Mouse (Mus musculus) neural tube, embryonic 12.5 days (tissue): Measurements from ENCODE around the gene Sgf29. TPM values are rescaled to one million over a fixed set of nuclear protein-coding genes. Genes with fewer than 3 reads are reported as not detected.
"Not testable (repeated sequence)": the region's sequence is repeated elsewhere in the genome, so short reads cannot be mapped to it uniquely, and the experiment has no call there.

Source experiments
- ATAC-seq: fragments of 200-750 bp; cut with Nextera tagmentation; 2 replicates; pipeline ENCODE4 v1.8.0; 2017; ENCODE audit warnings: low read depth, mild to moderate bottlenecking, moderate TSS enrichment, moderate library complexity; ENCODE audit not compliant: low FRiP score
- H3K27ac ChIP-seq: fragments of 300-500 bp; sonication (generic); 2 replicates; pipeline ENCODE4 v1.5.1; 2016
- H3K27me3 ChIP-seq: fragments of 300-500 bp; sonication (generic); replicated peaks from 2 replicates; pipeline ENCODE4 v1.6.1; 2016; ENCODE audit warnings: mild to moderate bottlenecking
- H3K36me3 ChIP-seq: fragments of 300-500 bp; sonication (generic); 2 replicates; pipeline ENCODE4 v1.6.1; 2016; ENCODE audit warnings: mild to moderate bottlenecking
- H3K4me1 ChIP-seq: fragments of 300-500 bp; sonication (generic); 2 replicates; pipeline ENCODE4 v1.6.1; 2016
- H3K4me2 ChIP-seq: fragments of 300-500 bp; sonication (generic); replicated peaks from 2 replicates; pipeline ENCODE4 v1.6.1; 2016; ENCODE audit warnings: mild to moderate bottlenecking
- H3K4me3 ChIP-seq: fragments of 300-500 bp; sonication (generic); 2 replicates; pipeline ENCODE4 v1.5.1; 2016
- H3K9ac ChIP-seq: fragments of 300-500 bp; sonication (generic); 2 replicates; pipeline ENCODE4 v1.6.1; 2016; ENCODE audit warnings: mild to moderate bottlenecking
- H3K9me3 ChIP-seq: fragments of 300-500 bp; sonication (generic); 2 replicates; pipeline ENCODE4 v1.6.1; 2016; ENCODE audit warnings: mild to moderate bottlenecking
- WGBS: fragments of 180-500 bp; shearing (Covaris S2); methylation state at CpG from one replicate; pipeline ENCODE4 v1.1.7; 2016; 5-methylcytosine and 5-hydroxymethylcytosine counted together
- polyA plus RNA-seq: library from polyadenylated mRNA; unstranded; fragments of >200 nt; fragmentation: Nextera tagmentation; extraction: Ambion mirVana; gene quantifications from 2 replicates; pipeline ENCODE4 v1.2.1, GENCODE M21; 2016

The Sgf29 gene
- polyA plus RNA-seq, 1 experiment from 2014 or later: 53.2 TPM

- Histone ChIP-seq H3K4me3 (no peak overlapping the region), H3K4me2 (no peak overlapping the region), H3K9ac (no peak overlapping the region), H3K36me3 (no peaks in the 10 kb centered on the region), H3K4me1 (0 out of 2 replicates have a peak, but pooled peaks cover 4% of the 10 kb centered on the region), H3K27ac (no peak overlapping the region), H3K27me3 (no peaks in the 10 kb centered on the region), H3K9me3 (no peaks in the 10 kb centered on the region)
- 77% methylated on average over 16 of the region's 16 CpGs for WGBS
- ATAC-seq: no peak
Measured at GRCm38 (mm10) chr7:126624774-126625173, 24.3 kb upstream of the Sgf29 start.

GRCm38 (mm10) chr7:126625369-126625768 is 23.7 kb upstream of the Sgf29 start:
- WGBS: 51% methylated on average over 6 of the region's 6 CpGs
- ATAC-seq: no peak
- Histone ChIP-seq H3K27ac (no peak overlapping the region), H3K9me3 (no peaks in the 10 kb centered on the region), H3K27me3 (no peaks in the 10 kb centered on the region), H3K36me3 (no peaks in the 10 kb centered on the region), H3K4me3 (no peak overlapping the region), H3K9ac (no peak overlapping the region), H3K4me1 (0 out of 2 replicates have a peak, but pooled peaks cover 4% of the 10 kb centered on the region), H3K4me2 (no peak overlapping the region)

GRCm38 (mm10) chr7:126625807-126626600 is 23.1 kb upstream of the Sgf29 start:
- H3K4me3 ChIP-seq: no peak overlapping the region
- no peak overlapping the region for H3K4me2 ChIP-seq
- no peak overlapping the region for H3K9ac ChIP-seq
- 0 out of 2 replicates have a peak, but pooled peaks cover 4% of the 10 kb centered on the region for H3K4me1 ChIP-seq
- ATAC-seq: no peak
- H3K27me3 ChIP-seq: no peaks in the 10 kb centered on the region
- no peaks in the 10 kb centered on the region for H3K36me3 ChIP-seq
- no peak overlapping the region for H3K27ac ChIP-seq
- H3K9me3 ChIP-seq: no peaks in the 10 kb centered on the region
- WGBS: 79% methylated on average over 3 of the region's 3 CpGs

- ATAC-seq: no peak
- no peaks in the 10 kb centered on the region for H3K27me3 ChIP-seq
- no peak overlapping the region for H3K9ac ChIP-seq
- no peak overlapping the region for H3K27ac ChIP-seq
- H3K4me1 ChIP-seq: 0 out of 2 replicates have a peak, but pooled peaks cover 1% of the 10 kb centered on the region
- no peak overlapping the region for H3K4me2 ChIP-seq
- no peak overlapping the region for H3K4me3 ChIP-seq
- no peaks in the 10 kb centered on the region for H3K9me3 ChIP-seq
- H3K36me3 ChIP-seq: no peaks in the 10 kb centered on the region
- WGBS: 70% methylated on average over 6 of the region's 6 CpGs
Measured at GRCm38 (mm10) chr7:126628111-126628510, 21.0 kb upstream of the Sgf29 start.

GRCm38 (mm10) chr7:126629915-126630314 is 19.2 kb upstream of the Sgf29 start:
- no peak overlapping the region for H3K27ac ChIP-seq
- H3K27me3 ChIP-seq: 0 out of 2 replicates have a peak, but pooled peaks cover 4% of the 10 kb centered on the region
- no peaks in the 10 kb centered on the region for H3K4me1 ChIP-seq
- ATAC-seq: no peak
- no peak overlapping the region for H3K4me3 ChIP-seq
- no peaks in the 10 kb centered on the region for H3K36me3 ChIP-seq
- H3K4me2 ChIP-seq: no peak overlapping the region
- H3K9me3 ChIP-seq: no peaks in the 10 kb centered on the region
- no peak overlapping the region for H3K9ac ChIP-seq
- 20% methylated on average over 3 of the region's 3 CpGs for WGBS

GRCm38 (mm10) chr7:126630824-126631518 is 18.1 kb upstream of the Sgf29 start, which contains the start of gene Nupr1:
Nupr1 (minus strand) TSS chr7:126630861.
- Histone ChIP-seq H3K27me3 (0 out of 2 replicates have a peak, but pooled peaks cover 4% of the 10 kb centered on the region), H3K9ac (no peak within 1 kb of the TSS), H3K4me2 (no peak within 1 kb of the TSS), H3K9me3 (no peaks in the 10 kb centered on the region), H3K36me3 (no peaks in the 10 kb centered on the region), H3K27ac (no peak within 1 kb of the TSS), H3K4me1 (no peaks in the 10 kb centered on the region), H3K4me3 (no peak within 1 kb of the TSS)
- no peak for ATAC-seq
- WGBS: 95% methylated on average over 4 of the region's 4 CpGs

- no peak for ATAC-seq
- no peak overlapping the region for H3K27ac ChIP-seq
- no peak overlapping the region for H3K4me2 ChIP-seq
- H3K27me3 ChIP-seq: 0 out of 2 replicates have a peak, but pooled peaks cover 4% of the 10 kb centered on the region
- H3K4me3 ChIP-seq: no peak overlapping the region
- H3K36me3 ChIP-seq: no peaks in the 10 kb centered on the region
- H3K4me1 ChIP-seq: no peaks in the 10 kb centered on the region
- no peak overlapping the region for H3K9ac ChIP-seq
- 86% methylated on average over 2 of the region's 2 CpGs for WGBS
- no peaks in the 10 kb centered on the region for H3K9me3 ChIP-seq
Measured at GRCm38 (mm10) chr7:126632478-126632877, 16.6 kb upstream of the Sgf29 start.

- no peak overlapping the region for H3K27ac ChIP-seq
- no peaks in the 10 kb centered on the region for H3K36me3 ChIP-seq
- no peak for ATAC-seq
- H3K4me3 ChIP-seq: no peak overlapping the region
- no peak overlapping the region for H3K9ac ChIP-seq
- H3K27me3 ChIP-seq: 0 out of 2 replicates have a peak, but pooled peaks cover 8% of the 10 kb centered on the region
- no peak overlapping the region for H3K4me2 ChIP-seq
- H3K9me3 ChIP-seq: no peaks in the 10 kb centered on the region
- H3K4me1 ChIP-seq: no peaks in the 10 kb centered on the region
Measured at GRCm38 (mm10) chr7:126635375-126635774, 13.7 kb upstream of the Sgf29 start.

- H3K4me2 ChIP-seq: no peak overlapping the region
- H3K9ac ChIP-seq: no peak overlapping the region
- no peaks in the 10 kb centered on the region for H3K9me3 ChIP-seq
- WGBS: 17% methylated on average over 4 of the region's 4 CpGs
- 0 out of 2 replicates have a peak, but pooled peaks cover 8% of the 10 kb centered on the region for H3K27me3 ChIP-seq
- no peaks in the 10 kb centered on the region for H3K4me1 ChIP-seq
- H3K36me3 ChIP-seq: no peaks in the 10 kb centered on the region
- no peak for ATAC-seq
- no peak overlapping the region for H3K27ac ChIP-seq
- no peak overlapping the region for H3K4me3 ChIP-seq
Measured at GRCm38 (mm10) chr7:126636733-126637520, 12.2 kb upstream of the Sgf29 start.

- 73% methylated on average over 5 of the region's 5 CpGs for WGBS
- H3K27me3 ChIP-seq: 0 out of 2 replicates have a peak, but pooled peaks cover 4% of the 10 kb centered on the region
Measured at GRCm38 (mm10) chr7:126642545-126643243, 6.4 kb upstream of the Sgf29 start.

GRCm38 (mm10) chr7:126643244-126643617 is 5.9 kb upstream of the Sgf29 start:
- 81% methylated on average over 3 of the region's 3 CpGs for whole genome bisulfite sequencing
- not testable (repeated sequence) for H3K4me2 ChIP-seq, ATAC-seq, H3K9me3 ChIP-seq, H3K4me3 ChIP-seq, H3K27me3 ChIP-seq, H3K36me3 ChIP-seq, H3K27ac ChIP-seq, H3K4me1 ChIP-seq, H3K9ac ChIP-seq

More at GRCm38 (mm10) chr7:126642545-126643243, 6.4 kb upstream of the Sgf29 start:
- no peaks in the 10 kb centered on the region for H3K4me1 ChIP-seq
- no peak for ATAC-seq
- no peak overlapping the region for H3K27ac ChIP-seq
- no peak overlapping the region for H3K4me2 ChIP-seq
- H3K36me3 ChIP-seq: no peaks in the 10 kb centered on the region
- no peak overlapping the region for H3K9ac ChIP-seq
- no peaks in the 10 kb centered on the region for H3K9me3 ChIP-seq
- H3K4me3 ChIP-seq: no peak overlapping the region
